Mouse (Mus musculus) lung, embryonic 16.5 days (tissue): ENCODE data around the gene Fam69a. TPM values are rescaled to one million over a fixed set of nuclear protein-coding genes. Genes with fewer than 3 reads are reported as not detected.
A peak's percentile ranks its signal among the peaks of the same experiment; 100 is the strongest.
"Not testable (repeated sequence)": the region's sequence is repeated elsewhere in the genome, so short reads cannot be mapped to it uniquely, and the experiment has no call there.

Experiments used
- ATAC-seq: fragments of 200-750 bp; cut with Nextera tagmentation; 2 replicates; pipeline ENCODE4 v1.8.0; 2017; ENCODE audit warnings: low read depth, mild to moderate bottlenecking, moderate library complexity
- H3K27ac ChIP-seq: fragments of 300-500 bp; sonication (generic); 2 replicates; pipeline ENCODE4 v1.5.1; 2014; ENCODE audit warnings: mild to moderate bottlenecking, control low read depth, low read length
- H3K27me3 ChIP-seq: fragments of 300-500 bp; sonication (generic); 2 replicates; pipeline ENCODE4 v1.6.1; 2014; ENCODE audit warnings: low read depth, low read length, mixed read lengths; ENCODE audit not compliant: control insufficient read depth, insufficient read depth
- H3K36me3 ChIP-seq: fragments of 300-500 bp; sonication (generic); 2 replicates; pipeline ENCODE4 v1.6.1; 2014; ENCODE audit warnings: low read length; ENCODE audit not compliant: control insufficient read depth, insufficient read depth
- H3K4me1 ChIP-seq: fragments of 300-500 bp; sonication (generic); replicated peaks from 2 replicates; pipeline ENCODE4 v1.6.1; 2014; ENCODE audit warnings: low read length, mixed read lengths; ENCODE audit not compliant: control insufficient read depth, insufficient read depth
- H3K4me2 ChIP-seq: fragments of 300-500 bp; sonication (generic); 2 replicates; pipeline ENCODE4 v1.6.1; 2014; ENCODE audit warnings: low read depth, low read length, control low read depth
- H3K4me3 ChIP-seq: fragments of 300-500 bp; sonication (generic); 2 replicates; pipeline ENCODE4 v1.5.1; 2014; ENCODE audit warnings: mild to moderate bottlenecking, low read length, control low read depth
- H3K9ac ChIP-seq: fragments of 300-500 bp; sonication (generic); 2 replicates; pipeline ENCODE4 v1.6.1; 2014; ENCODE audit warnings: low read length, control low read depth
- H3K9me3 ChIP-seq: fragments of 300-500 bp; sonication (generic); 2 replicates; pipeline ENCODE4 v1.6.1; 2016; ENCODE audit warnings: low read length; ENCODE audit not compliant: control insufficient read depth
- WGBS: fragments of 180-500 bp; shearing (Covaris S2); extraction: QIAGEN DNeasy Blood & Tissue Kit; methylation state at CpG from one replicate; pipeline ENCODE4 v1.1.7; 2014; 5-methylcytosine and 5-hydroxymethylcytosine counted together
- polyA plus RNA-seq: library from polyadenylated mRNA; unstranded; fragments of >200 nt; fragmentation: Nextera tagmentation; extraction: Ambion mirVana; gene quantifications from 2 replicates; pipeline ENCODE4 v1.2.1, GENCODE M21; 2015

The Fam69a gene
- polyA plus RNA-seq, 1 experiment from 2014 or later, result 24.4 TPM

DNA sequence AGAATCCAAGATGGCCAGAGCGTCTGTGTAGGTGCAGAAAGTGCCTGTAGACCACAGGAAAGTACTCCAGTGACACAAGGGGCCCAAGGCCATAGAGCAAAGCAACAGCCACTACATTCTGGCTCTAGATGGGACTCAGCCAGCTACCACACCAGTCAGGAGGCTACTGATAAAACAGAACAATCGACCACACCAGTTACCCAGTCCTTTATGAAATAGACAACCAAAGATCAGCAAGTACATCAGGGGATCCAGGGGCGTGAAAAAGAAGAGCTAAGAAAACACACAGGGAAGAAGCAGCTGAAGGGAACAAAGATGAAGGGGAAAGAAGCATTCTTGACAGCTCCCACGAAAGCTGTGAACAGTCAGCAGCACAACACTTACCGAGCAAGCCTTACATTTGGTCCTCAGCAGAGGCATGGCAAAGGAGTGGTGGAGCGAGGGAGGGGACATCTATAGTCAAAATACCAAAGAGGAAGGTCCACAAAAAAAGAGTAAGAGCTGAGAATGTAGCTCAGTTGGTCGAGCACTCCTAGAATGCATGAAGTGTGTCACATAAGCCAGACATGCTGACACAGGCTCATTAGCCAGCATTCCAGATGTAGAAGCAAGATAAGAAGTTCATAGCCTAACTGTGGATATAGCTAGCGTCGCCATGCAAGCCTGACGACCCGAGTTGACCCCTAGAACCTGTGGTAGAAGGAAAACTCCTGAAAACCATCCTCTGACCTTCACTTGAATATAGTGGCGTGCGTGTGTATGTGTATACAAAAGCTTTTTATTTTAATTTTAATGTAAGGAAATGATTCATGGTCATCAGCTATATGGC lies 14.2 kb downstream of the Fam69a start:
- Histone ChIP-seq H3K4me2 (no peak overlapping the region), H3K4me1 (peaks cover 12% of the 10 kb centered on the region; the same call in 1 of the 2 replicates), H3K9me3 (no peaks in the 10 kb centered on the region), H3K36me3 (no peaks in the 10 kb centered on the region), H3K27ac (peak overlapping the region; percentile 24; the same call in 1 of the 2 replicates), H3K9ac (no peak overlapping the region), H3K4me3 (no peak overlapping the region), H3K27me3 (no peaks in the 10 kb centered on the region)
- 52% methylated on average over 13 of the region's 13 CpGs for WGBS
- peak; percentile 43; the same call in 1 of the 2 replicates for ATAC-seq

DNA sequence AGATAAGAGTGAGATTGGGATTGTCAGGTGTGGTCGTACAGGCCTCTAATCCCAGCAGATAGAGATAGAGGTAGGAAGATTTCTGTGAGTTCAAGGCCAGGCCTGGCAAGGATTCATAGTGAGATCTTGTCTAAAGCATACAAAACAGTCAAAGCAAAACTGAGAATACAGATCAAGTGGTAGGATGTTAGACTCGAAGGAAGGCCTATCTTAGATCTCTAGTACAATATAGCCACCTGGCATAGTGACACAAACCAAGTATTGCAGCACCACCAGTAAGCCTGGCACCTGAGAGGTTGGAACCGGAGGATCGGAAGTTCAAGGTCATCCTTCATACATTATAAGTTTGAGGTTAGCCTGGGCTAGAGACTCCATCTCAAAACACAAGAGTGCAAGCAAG lies 15.8 kb downstream of the Fam69a start:
- peaks cover 12% of the 10 kb centered on the region; the same call in 1 of the 2 replicates for H3K4me1 ChIP-seq
- no peaks in the 10 kb centered on the region for H3K36me3 ChIP-seq
- 78% methylated on average over 4 of the region's 4 CpGs for WGBS
- no peak overlapping the region for H3K27ac ChIP-seq
- no peak overlapping the region for H3K4me2 ChIP-seq
- H3K4me3 ChIP-seq, result no peak overlapping the region
- H3K9ac ChIP-seq, result no peak overlapping the region
- no peak for ATAC-seq
- no peaks in the 10 kb centered on the region for H3K9me3 ChIP-seq
- no peaks in the 10 kb centered on the region for H3K27me3 ChIP-seq

DNA sequence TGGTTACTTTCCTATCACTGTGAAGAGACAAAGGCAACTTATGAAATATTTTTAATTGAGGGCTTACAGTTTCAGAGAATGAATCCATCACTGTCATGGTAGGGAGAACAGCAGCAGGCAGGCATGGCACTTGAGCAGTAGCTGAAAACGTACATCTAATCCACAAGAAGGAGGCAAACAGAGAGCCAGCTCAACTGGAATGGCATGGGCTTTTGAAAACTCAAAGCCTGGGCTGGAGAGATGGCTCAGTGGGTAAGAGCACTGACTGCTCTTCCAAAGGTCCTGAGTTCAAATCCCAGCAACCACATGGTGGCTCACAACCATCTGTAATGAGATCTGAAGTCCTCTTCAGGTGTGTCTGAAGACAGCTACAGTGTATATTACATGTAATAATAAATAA lies 17.1 kb downstream of the Fam69a start:
- not testable (repeated sequence) for H3K9me3 ChIP-seq, H3K36me3 ChIP-seq, H3K4me3 ChIP-seq, ATAC-seq, H3K4me2 ChIP-seq, H3K27ac ChIP-seq, H3K9ac ChIP-seq, H3K27me3 ChIP-seq
- H3K4me1 ChIP-seq, result peaks cover 12% of the 10 kb centered on the region; the same call in 1 of the 2 replicates
- 45% methylated on average over 1 of the region's 1 CpGs for WGBS

DNA sequence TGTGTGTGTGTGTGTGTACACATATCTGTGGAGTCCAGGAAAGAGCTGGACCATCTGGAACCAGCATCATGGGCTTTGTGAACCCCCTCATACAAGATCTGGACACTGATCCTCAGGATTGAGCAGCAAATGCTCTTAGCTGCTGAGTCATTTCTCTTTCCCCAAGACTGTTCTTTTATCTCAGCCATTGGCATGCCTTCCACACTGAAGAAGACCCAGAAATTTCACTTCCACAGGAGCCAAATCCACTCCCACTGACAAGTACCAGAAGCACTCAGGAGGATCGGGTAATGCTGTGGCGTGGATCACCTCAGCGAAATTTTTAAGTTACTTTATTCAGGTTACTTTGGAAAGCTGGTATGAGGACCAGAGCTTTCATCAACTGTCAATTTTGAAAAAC lies 18.8 kb downstream of the Fam69a start:
- Histone ChIP-seq H3K27ac (no peak overlapping the region), H3K4me3 (no peak overlapping the region), H3K9ac (no peak overlapping the region), H3K4me1 (peaks cover 9% of the 10 kb centered on the region; the same call in 1 of the 2 replicates), H3K27me3 (no peaks in the 10 kb centered on the region), H3K4me2 (no peak overlapping the region), H3K9me3 (no peaks in the 10 kb centered on the region), H3K36me3 (no peaks in the 10 kb centered on the region)
- WGBS, result 90% methylated on average over 3 of the region's 3 CpGs
- no peak for ATAC-seq

DNA sequence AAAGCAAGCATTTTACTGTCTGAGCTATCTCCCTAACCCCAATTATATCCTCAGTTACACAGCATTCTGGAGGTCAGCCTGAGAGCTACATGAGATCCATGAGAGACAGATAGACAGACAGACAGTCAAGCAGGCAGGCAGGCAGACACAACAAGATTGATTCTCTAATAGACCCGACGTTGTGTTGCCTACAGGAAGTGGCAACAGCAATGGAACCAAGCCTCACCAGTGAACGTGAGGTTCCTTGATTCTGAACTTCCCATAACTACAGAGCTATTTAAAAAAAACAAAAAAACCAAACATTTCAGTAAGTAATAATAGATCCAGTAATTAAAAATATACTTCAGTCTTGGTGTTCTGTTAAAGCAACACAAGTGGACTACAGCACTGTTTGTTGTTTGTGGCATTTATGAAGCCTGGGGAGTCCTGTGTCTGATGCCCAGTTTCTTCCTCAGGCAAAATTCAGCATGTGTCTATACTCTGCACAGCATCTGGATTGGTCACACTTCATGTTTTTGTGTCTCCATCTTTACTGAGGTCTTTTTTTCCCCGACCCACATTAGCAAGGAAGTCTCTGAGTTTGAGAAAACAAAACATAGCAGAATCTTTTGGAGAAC lies 19.9 kb downstream of the Fam69a start:
- H3K9ac ChIP-seq, result no peak overlapping the region
- no peak overlapping the region for H3K4me3 ChIP-seq
- ATAC-seq, result no peak
- H3K4me2 ChIP-seq, result no peak overlapping the region
- 64% methylated on average over 4 of the region's 4 CpGs for WGBS
- no peaks in the 10 kb centered on the region for H3K9me3 ChIP-seq
- no peaks in the 10 kb centered on the region for H3K27me3 ChIP-seq
- no peaks in the 10 kb centered on the region for H3K36me3 ChIP-seq
- no peak overlapping the region for H3K27ac ChIP-seq
- peaks cover under 1% of the 10 kb centered on the region for H3K4me1 ChIP-seq

DNA sequence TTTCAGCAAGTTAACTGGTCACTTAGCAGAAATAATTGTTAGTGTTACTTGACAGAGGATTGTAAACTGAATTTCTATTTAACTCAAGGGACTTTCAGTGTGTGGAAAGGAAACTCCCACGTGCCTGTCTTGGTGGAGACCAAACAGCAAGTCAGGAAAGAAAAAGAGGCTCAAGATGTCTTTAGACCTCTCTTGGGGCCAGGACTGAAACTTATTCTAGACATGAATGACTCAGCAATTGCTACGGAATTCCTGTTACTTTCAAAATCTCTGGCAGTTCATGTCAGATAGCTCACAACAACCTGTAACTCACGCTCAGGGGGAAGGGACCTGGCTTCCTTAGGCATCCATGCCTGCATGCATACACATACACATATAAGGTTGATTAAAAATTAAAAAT lies 20.7 kb downstream of the Fam69a start:
- Histone ChIP-seq H3K9me3 (no peaks in the 10 kb centered on the region), H3K4me1 (peaks cover 9% of the 10 kb centered on the region), H3K27me3 (no peaks in the 10 kb centered on the region), H3K4me2 (no peak overlapping the region), H3K4me3 (no peak overlapping the region), H3K36me3 (no peaks in the 10 kb centered on the region), H3K27ac (no peak overlapping the region), H3K9ac (no peak overlapping the region)
- ATAC-seq, result no peak
- WGBS, result 40% methylated on average over 3 of the region's 3 CpGs

DNA sequence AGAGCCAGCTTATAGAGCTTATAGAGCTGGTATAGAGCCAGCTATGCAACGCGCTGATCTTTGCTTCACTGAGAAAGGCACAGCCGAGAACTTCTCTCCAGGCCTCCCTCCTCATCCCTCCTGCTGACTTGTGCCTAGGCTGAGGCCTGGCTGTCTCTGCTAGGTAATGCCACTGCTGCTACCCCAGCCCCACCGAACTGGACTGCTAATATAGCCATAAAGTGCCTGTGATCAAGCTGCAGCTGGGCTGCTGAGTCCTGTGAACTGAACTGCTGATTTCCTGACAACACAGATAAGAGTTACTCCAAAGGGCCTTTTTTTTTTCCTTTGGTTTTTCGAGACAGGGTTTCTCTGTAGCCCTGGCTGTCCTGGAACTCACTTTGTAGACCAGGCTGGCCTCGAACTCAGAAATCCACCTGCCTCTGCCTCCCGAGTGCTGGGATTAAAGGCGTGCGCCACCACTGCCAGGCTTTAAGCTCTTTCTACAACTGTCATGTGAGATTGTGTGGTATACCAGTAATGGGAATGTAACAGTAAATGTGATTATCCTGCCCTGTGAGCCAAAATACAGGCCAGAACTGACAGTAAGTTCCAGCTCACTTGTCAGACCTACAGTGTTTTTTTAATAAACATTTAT lies 21.4 kb downstream of the Fam69a start:
- Histone ChIP-seq H3K9me3 (no peaks in the 10 kb centered on the region), H3K4me1 (peaks cover 11% of the 10 kb centered on the region), H3K4me2 (no peak overlapping the region), H3K9ac (no peak overlapping the region), H3K27me3 (no peaks in the 10 kb centered on the region), H3K36me3 (no peaks in the 10 kb centered on the region), H3K4me3 (no peak overlapping the region), H3K27ac (no peak overlapping the region)
- WGBS, result 74% methylated on average over 9 of the region's 9 CpGs
- ATAC-seq, result no peak

DNA sequence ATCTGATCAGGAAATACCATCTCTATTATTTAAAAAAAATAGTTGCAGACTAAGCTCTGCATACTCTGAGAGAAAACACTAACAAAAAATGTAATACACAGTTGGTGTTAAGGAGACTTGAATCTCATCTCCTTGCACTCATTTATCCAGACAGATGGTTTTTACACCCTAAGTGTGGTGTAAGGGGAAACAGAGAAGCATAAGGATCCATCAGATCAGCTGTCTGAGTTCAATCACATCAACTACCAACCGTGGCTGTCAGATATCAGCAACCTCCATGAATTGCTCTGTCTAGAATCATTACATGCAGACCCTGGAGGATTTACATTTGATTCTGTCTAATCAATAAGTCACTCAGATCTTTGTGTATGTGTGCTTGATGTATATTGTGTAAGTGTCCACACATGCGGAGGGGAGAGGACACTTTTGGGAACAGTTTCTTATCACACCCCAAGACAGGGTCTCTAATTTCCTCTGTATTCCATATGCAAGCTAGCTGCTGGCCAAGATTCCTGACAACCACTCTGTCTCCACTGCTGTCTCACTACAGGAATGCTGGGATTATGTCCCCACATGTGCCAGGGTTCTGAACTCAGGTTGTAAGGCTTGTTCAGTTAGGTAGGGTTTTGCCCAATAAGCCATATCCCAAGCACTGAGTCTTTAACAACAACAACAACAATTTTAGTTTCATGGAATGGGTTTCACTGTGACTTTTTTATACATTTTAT lies 22.7 kb downstream of the Fam69a start:
- no peak overlapping the region for H3K9ac ChIP-seq
- no peaks in the 10 kb centered on the region for H3K36me3 ChIP-seq
- H3K27ac ChIP-seq, result no peak overlapping the region
- H3K4me3 ChIP-seq, result no peak overlapping the region
- no peaks in the 10 kb centered on the region for H3K27me3 ChIP-seq
- H3K9me3 ChIP-seq, result no peaks in the 10 kb centered on the region
- peaks cover 11% of the 10 kb centered on the region for H3K4me1 ChIP-seq
- 55% methylated on average over 2 of the region's 2 CpGs for WGBS
- no peak for ATAC-seq
- H3K4me2 ChIP-seq, result no peak overlapping the region
